Comparison of ENCODE assay signal across 7 mouse cellular contexts in the genomic region with DNA sequence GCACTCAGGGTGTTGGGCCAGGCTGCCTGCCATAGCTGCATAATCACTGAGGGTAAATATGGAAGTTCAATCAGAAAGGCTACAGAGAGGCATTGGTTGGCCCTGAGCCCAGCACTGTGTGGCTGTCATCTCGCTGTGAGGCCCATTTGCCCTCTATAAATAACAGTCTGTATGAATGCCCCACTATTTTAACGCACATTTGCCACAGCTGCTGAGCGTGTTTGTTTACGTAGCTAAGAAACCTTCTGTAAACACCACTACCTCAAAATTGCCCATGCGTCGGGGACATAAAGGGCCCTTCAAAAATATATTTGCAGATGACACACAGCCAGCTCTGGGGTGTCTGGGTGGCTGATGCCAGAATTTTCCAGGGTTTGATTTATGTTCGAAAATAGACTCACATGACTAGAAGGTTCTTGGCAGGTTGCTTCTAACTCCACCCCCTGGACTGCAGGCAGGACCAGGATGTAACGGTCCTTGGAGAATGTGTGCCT.
DNase-seq lines count a peak whose midpoint lies in the region; ATAC-seq lines count a peak whose summit lies in the region.

No protein-coding gene starts in this region.

- 59% methylated on average over 8 of the region's 8 CpGs for WGBS in neural tube, embryonic 14.5 days
- 26% methylated on average over 8 of the region's 8 CpGs for WGBS in heart, embryonic 16.5 days

- no peaks in the 10 kb centered on the region for H3K27me3 ChIP-seq in neural tube, embryonic 14.5 days (ENCODE audit: control insufficient read depth, insufficient read depth, low read length)
- no peaks in the 10 kb centered on the region for H3K27me3 ChIP-seq in heart, embryonic 16.5 days (ENCODE audit: control insufficient read depth, insufficient read depth, low read length)

- no peak for DNase-seq in neural tube, embryonic 10.5 days (ENCODE audit: extremely low spot score, low spot score)
- peak; percentile 7 for DNase-seq in fibroblast of lung, adult 2 months (ENCODE audit: low read depth)
- DNase-seq in lung, postnatal 4 days = peak; percentile 57 to 81
- no peak for DNase-seq in kidney, postnatal 10 days

- H3K9ac ChIP-seq in neural tube, embryonic 14.5 days (replicated peaks; ENCODE audit: low read depth, low read length) = no peak overlapping the region
- no peak overlapping the region for H3K9ac ChIP-seq in heart, embryonic 16.5 days (ENCODE audit: low read length)

- H3K4me2 ChIP-seq in neural tube, embryonic 14.5 days (ENCODE audit: low read depth, low read length) = no peak overlapping the region
- H3K4me2 ChIP-seq in heart, embryonic 16.5 days (ENCODE audit: low read depth, low read length) = peak overlapping the region; percentile 15; the same call in 1 of the 2 replicates

- H3K9me3 ChIP-seq in neural tube, embryonic 14.5 days (ENCODE audit: control insufficient read depth, low read length) = no peaks in the 10 kb centered on the region
- H3K9me3 ChIP-seq in heart, embryonic 16.5 days (replicated peaks; ENCODE audit: control insufficient read depth, low read length) = peaks cover 4% of the 10 kb centered on the region; the same call in 1 of the 2 replicates

- no peaks in the 10 kb centered on the region for H3K36me3 ChIP-seq in neural tube, embryonic 14.5 days (ENCODE audit: control insufficient read depth, insufficient read depth, low read length)
- H3K36me3 ChIP-seq in heart, embryonic 16.5 days (ENCODE audit: control insufficient read depth, insufficient read depth) = no peaks in the 10 kb centered on the region

- H3K4me3 ChIP-seq in neural tube, embryonic 14.5 days (ENCODE audit: low read depth, low read length) = no peak overlapping the region
- H3K4me3 ChIP-seq in heart, embryonic 16.5 days (ENCODE audit: low read length) = no peak overlapping the region

- H3K27ac ChIP-seq in neural tube, embryonic 14.5 days (ENCODE audit: low read depth, low read length) = no peak overlapping the region
- peak overlapping the region; percentile 95 for H3K27ac ChIP-seq in heart, embryonic 16.5 days (ENCODE audit: low read length)

- H3K4me1 ChIP-seq in neural tube, embryonic 14.5 days (ENCODE audit: control insufficient read depth, insufficient read depth, low read length) = no peaks in the 10 kb centered on the region
- peaks cover 21% of the 10 kb centered on the region for H3K4me1 ChIP-seq in heart, embryonic 16.5 days (ENCODE audit: control insufficient read depth, insufficient read depth, low read length)

- peak; percentile 38; the same call in 1 of the 2 replicates for ATAC-seq in neural tube, embryonic 14.5 days (ENCODE audit: low read depth)
- peak; percentile 94 for ATAC-seq in heart, embryonic 16.5 days (replicated peaks; ENCODE audit: extremely low read depth, insufficient read depth, low FRiP score)
- ATAC-seq in granulocyte monocyte progenitor cell, adult 5-6 weeks (replicated peaks; ENCODE audit: poor library complexity, severe bottlenecking) = no peak

Comparison
In these comparisons a context has a peak if more than half of its experiments do, and no peak if none do; other contexts are left out.
1. DNase-seq: peak in fibroblast of lung, adult 2 months (single experiment) and lung, postnatal 4 days (2 of 2); none in neural tube, embryonic 10.5 days (single experiment) and kidney, postnatal 10 days (single experiment).